Mouse (Mus musculus): ENCODE results near the gene Aprt. TPM values are rescaled to one million over a fixed set of nuclear protein-coding genes. Genes with fewer than 3 reads are reported as not detected.

Aprt gene
- total RNA-seq, 2 experiments from 2014 or later = 91.6 to 94.0 TPM

DNA sequence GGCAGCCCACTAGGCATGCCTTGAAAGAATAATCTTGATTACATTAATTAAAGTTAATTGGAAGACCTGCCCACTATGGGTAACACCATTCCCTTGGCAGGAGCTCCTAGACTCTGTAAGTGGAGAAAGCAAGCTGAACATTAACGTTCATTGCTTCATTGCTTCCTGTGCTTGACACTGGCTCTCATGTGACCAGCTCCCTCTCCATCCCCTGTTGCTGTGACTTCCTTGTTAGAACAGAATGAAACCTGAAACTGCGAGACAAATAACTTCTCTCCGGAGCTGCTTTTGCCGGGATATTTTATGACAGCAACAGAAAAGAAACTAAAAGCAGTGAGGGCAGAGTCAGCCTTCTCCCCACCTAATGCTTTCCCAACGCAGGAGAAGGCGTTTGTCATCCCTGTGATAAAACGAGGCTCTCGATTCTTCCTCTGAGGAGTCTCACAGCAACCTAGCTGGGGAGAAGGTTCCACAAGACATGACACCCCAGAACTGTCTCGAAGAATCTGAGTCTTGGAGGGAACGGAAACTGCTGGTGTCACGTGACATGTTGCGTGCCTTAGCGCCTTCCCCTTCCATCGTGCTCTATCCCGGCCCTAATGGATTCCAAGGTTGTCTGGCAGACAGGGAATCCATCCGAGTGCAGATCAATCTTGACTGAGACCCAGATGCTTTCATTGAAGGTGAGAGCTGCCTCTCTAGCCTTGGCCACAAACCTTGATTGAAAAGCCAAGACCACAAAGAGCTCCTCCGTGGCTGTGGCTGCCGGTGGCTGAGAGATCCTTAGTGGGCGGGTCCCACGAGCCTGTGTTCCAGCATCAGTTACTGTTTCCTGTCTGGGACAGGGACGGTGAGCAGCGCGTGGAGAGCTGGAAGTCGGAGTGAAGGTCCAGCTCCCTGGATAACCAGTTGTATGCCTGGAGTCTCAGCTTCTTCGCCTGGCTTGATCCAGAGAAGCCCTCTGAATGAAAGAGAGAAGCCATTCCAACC is 12.1 kb downstream of the Aprt start:
- DNase-seq (ENCODE audit: low spot score in 2 of 2) = no peak

DNA sequence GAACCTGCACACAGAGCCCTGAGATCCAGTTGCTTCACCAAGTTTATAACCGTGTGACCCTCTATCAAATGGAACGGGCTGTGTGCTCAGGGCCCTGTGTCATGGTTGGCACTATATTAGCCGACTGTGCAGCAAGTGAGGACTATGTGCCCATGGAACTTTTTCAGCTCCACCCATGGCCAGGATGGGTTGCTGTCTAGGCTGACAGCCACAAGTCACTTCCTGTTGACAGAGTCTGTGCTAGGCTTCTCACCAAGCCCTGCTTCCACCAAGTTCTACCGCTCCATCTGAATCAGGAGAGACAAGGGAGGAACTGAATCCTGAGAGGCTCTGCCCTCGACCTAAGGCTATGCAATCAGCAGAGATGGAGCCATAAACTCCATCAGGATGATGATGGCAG is 15.5 kb downstream of the Aprt start:
- no peak for DNase-seq (ENCODE audit: low spot score in 2 of 2)

DNA sequence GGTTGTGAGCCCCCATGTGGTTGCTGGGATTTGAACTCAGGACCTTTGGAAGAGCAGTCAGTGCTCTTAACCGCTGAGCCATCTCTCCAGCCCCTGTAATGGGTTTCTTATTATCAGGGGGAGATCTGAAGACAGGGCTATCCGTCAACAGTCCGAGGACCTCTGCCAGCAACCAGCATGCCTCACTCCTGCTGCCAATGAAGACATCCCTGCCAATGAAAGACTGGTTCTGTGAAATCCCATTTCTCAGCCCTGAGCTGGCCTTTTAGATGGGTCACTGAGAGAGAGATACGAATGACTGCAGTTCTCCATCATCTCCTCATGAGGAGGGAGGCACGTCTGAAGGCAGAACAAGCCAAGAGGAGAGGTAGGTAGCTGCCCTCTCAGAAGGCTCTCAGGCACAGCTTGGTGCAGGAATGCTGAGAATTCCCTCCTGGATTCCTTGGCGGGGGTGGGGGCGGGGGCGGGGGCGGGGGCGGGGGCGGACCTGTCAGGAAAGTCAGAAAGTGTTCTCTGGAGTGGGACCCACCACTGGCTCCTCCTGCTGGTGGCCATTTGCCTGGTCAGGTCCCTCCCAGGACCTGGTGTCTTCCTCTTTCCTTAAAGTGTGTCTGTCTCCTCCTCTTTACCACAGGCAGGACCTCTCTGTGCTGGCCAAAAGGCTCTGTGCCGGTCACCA is 17.9 kb downstream of the Aprt start:
- no peak for DNase-seq (ENCODE audit: low spot score in 2 of 2)

DNA sequence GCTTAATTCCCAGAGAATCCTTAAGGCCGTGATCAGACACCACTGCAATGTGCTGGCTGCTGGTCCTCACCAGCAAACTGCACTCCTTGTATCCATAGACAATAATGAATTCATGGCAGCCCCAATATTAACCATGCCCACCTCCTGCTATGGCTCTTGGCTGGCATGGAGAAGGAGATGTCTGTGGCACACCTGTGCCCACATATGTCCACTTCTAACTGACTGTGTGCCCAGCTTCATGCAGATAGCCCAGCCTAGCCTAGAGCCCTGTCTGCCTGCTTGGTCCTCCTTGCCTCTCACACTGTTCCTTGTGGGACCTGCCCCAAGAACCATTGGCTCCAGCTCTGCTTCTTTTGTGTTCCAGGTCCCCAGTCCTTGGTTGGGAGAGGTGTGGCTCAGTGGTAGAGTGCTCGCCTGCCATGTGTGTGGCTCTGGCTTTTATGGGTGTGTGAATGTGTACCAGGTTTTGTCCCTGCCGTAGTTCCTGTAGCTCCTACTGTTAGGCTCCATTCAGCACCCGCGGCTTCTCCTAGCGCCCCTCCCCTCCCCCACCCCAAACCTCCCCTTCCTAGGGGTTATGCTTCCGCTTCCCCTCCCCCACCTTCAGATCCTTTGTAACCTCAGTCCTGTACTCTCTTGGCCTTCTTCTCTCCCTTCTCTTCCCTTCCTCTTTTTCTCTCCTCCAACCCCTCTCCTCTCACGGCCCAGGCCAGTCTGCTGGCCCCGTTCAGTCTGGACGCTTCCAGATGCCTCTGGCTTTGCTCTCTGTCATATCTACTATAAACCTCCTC is 19.3 kb downstream of the Aprt start:
- no peak for DNase-seq (ENCODE audit: low spot score in 2 of 2)

DNA sequence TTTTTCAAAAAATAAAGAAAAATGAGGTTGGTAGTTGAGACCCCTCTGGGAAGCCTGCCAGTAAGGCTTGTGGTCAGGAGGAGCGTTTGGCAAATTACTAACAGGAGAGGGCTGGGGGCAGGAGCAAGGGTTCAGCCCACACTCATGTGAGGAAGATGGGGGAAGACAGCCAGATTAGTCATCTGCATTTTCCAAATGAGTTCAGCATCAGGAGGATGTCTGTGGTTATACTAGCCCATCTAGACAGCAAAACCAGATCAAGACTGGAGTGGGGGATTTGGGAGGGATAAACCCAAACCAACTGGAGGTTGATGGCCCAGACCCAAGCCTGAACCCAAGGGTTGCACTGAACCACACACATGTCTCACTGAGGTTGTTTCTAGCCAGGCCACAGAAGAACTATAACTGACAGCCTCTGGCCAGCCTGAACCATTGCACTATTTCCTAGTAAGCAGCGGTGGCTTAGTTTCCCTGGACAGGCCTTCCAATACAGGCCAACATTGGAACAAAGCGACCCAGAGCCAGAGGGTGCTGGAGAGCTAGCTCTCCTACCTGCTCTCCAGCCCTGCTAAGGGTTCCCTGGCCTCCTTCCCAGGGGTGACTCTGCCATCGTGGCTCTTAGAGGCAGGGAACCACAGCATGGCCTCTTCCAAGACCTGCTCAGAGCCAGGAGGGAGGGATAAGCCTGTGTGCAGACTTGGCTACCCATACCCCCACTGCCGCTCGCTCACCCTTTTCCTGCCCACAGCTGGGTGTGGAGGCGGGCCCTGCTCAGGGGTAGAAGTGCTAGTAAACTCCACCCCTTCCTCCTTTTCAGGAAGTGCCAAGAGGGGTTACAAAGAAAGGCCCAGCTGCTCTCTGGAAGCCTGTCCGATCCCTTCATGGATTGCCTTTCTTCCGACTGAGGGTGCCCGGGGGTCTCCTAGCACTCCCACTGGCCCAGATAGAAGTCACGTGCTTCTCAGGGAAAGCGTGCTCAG is 20.4 kb downstream of the Aprt start:
- no peak for DNase-seq (ENCODE audit: low spot score in 2 of 2)

DNA sequence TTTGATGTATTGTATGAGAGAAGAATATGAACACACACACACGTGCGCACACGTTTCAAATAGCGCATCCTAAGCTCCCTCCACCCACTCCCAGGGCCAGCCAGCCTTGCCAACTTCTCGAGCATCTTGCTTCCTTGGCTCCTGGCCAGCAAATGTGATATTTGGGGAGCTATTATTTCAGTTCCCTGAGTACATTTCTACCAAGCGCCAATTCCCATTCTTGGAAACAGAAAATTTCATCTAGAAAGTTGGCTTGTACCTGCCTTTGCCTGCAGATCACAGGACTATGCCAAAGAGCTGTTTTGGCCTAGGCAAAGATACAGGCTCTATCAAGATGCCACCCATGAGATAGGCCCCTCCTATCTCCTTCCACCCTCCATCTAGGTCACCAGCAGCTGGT is 21.9 kb downstream of the Aprt start:
- peak in 1 of 2 experiments; percentile 67 for DNase-seq (ENCODE audit: low spot score in 2 of 2)

DNA sequence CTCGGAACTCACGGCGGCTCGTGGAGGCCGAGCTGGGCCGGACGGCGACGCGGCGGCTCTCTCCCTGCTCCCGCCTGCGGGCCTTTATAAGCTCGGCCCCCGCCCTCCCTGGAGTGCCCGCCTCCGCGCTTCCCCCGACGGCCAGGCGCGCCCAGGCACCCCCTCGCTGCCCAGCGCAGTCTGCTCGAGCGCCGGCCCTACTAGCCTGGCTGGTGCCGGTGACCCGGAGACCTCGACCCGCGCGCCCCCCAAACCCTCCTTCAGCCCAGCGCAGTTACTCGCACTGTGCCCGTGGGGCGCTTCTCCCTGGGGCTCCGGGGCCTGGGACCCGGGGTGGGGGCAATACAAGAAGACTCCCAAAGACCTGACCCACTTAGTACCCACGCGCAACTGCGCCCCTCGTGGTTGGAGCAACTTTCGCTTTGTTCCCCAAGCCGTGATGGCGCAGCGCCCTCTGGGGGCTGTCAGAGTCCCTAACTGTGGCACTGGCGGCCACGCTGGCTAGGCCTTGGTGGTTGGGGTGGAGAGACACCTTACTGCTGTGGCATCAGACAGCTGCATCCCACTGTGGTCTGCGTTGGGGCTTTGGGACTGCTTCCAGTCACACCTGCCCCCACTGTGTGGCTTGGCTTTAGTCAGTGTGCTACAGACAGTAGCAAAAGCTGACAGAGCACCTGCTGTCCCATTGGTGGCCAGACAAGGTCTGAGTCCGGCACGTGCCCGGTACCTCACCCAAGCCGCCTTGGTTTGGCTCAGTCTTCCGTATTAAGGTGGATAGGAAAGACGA is 25.3 kb downstream of the Aprt start, which contains the start of gene Piezo1:
TSS of gene Piezo1 (minus strand) at position 65 of the 787 bp plus-strand sequence.
- peak; percentile 89 for DNase-seq (ENCODE audit: low spot score in 2 of 2)

DNA sequence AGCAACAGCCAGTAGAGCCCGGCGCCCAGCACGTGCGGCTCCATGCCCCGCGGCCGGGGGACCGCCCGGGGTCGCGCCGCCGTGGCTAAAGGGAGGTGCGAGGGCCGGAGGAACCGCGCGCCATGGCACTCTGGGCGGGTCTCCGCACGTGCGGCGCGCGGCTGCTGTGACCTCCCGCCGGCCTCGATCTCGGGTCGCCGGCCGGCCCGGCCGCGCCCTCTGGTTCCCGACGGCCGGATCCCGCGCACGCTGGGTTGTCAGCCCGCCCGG is 25.8 kb downstream of the Aprt start:
- no peak for DNase-seq (ENCODE audit: low spot score in 2 of 2)

DNA sequence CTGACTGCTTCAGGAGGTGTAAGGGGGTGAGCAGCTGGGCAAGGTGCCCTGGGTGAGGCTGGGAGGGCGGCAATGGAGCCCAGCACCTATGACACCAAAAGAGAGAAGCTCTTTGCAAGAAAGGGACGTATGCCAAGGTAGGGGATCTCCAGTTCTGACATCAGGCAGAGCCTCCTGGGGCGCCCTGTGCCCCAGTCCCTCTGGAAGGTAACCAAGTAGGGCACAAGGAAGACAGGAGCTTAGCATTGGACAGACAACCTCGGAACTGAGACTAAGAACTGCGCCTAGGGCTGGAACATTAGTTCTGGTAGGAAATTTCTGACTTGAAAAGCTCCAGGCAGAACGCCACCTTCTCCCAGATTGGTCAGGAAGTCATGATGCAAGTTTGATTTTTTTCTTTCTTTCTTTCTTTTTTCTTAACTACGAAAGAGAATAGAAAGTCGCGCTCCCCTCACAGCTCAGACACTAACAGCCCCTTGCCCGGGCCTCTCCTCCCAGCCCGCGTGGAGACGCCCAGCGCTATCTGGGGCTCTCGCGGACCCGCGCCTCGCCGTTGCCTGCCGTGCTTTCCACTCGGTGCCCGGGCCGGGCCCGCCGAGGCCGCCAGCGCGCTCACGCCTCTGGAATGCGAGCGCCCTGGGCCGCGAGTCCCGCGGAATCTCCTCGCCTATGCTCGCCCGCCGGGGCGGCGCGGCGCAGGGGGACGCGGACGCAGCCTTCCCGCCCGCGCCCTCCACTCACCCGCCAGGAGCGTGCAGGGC is 26.3 kb downstream of the Aprt start:
- DNase-seq (ENCODE audit: low spot score in 2 of 2) = peak in 1 of 2 experiments; percentile 42

DNA sequence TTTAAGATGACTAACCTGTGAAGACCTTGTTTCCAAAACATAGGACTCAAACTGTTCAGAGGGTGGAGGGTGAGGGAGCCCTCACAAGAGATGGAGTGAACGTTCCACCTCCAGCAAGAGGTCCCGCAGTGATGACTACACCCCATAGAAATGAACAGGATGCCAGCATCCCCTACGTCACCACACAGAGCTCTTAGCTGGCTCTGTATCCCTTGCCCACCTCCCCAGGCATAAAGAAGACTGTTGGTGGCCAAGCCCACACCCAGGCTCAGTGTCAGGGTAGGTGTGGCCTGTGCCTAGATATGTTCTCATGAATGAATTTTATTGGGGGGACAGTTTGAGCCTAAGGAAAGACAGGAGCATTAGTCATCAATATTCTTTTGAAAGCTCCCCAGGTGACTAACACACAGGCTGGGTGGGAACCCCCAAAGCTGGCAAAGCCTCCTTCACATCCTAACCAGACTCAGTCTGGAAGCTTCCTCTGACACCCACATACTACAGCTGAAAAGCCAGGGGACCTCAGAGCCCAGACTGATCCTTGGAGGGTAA is 27.7 kb downstream of the Aprt start:
- no peak for DNase-seq (ENCODE audit: low spot score in 2 of 2)

DNA sequence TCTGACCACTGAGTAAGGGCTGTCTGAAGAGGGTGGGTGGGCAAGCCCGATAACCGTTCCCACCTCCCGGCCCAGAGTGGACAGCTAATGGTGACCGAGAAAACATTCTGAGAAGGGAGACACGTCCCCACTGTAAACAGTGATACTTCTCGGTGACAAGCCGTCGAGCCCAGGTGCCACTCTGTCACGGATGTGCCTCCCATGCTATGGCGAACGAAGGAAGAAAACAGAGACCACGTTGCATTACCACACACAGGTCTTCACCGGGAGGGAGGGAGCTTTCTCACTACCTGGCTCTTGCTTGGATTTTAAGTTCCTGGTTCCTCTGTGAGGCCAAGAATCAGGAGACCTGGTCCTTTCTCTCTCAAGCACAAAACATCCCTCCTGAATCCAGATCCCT is 28.4 kb downstream of the Aprt start:
- DNase-seq (ENCODE audit: low spot score in 2 of 2) = no peak

DNA sequence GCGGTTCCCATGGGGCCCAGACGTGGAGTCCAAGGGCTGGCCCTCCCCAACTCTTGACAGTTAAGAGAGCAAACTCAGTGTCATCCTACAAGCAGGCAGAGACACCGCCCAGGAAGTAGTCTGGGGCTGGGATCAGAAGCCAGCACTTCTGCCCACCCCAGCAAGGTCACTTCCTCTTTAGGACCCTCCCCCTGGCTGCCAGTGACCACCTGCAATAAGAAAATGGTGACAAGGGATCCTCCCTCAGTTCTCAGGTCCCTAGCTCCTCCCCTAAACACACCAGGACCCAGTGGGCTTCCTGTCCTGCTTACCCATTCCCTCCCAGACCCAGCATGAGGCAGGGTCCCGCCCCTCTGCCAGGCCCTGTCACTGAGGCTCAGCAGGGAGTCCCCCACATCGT is 28.9 kb downstream of the Aprt start:
- DNase-seq (ENCODE audit: low spot score in 2 of 2) = no peak

DNA sequence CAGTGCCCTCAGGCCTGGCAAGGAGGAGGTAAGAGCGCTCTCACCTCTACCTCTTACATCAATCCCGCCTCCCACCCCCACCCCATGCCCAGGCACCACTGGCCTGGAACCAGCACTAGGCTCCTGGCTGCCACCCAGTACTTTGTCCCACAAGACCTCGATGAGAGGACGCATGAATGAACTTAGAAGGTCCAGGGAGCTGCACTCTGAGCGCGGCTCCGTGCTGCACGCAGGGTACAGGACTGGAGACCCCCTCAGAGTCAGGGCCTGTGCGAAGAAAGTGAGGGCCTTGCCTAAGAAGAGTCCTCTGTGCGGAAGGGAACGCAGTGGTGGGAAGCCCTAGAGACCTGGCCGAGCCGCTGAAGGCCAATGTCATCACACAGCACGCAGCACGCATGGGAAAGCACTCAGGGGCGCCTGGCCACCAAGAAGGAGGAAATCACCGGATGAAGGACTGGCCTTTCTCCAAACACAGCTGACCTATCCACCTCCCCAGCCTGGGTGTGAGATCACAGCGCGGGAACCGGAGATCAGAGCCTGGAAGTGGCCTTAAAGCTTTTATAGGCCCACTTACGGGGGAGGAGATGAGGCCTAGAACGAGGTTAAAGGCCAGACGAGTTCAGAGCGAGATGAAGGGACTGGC is 29.8 kb downstream of the Aprt start:
- DNase-seq (ENCODE audit: low spot score in 2 of 2) = peak in 1 of 2 experiments; percentile 16

DNA sequence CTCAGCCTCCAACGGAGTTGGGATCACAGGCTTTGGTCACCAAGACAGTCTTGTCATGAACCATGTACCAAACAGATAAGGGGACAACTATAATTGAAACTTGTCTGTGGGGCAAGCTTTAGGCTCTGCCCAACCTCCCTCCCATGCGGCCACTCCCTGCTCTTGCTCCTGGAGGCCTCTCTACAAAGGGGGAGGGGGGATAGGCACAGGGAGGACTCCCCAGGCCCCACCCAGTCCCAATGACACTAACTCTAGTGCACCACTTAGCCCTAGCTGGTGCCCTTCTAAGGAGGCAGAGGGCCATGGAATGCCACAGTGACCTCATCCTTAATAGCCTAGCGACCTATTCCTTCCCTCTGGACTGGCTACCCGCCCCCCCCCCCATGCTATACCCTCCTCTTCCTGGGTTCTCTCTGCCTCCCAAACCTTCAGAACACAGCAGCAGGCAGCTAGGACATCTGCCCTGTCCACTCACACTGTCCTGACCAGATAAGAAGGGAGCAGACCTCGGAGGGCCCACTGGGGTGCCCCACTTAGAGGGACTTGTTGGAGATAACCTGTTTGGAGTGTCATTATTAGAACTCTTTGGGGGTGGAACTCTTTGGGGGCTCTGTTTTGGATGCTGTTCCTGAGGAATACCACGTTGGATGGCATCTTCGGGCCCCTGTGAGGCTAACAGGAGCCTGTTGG is 30.5 kb downstream of the Aprt start:
- DNase-seq (ENCODE audit: low spot score in 2 of 2) = no peak

DNA sequence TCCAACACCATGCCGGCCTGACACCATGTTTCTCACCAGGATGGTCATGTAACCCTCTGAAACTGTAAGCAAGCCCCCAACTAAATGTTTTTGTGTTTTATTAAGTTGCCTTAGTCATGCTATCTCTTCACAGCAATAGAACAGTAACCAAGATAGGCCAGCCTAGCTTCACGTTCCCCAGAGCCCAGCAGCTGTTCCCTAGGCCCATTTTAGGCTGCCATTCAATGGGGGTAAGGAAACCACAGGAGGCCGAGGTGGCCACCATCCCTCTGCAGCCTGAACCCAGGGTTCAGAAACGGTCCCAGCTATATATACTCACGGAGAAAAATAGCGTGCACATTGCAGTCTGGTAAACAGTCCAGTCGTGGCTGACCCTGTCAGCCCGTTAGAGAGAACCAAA is 32.6 kb downstream of the Aprt start:
- no peak for DNase-seq (ENCODE audit: low spot score in 2 of 2)

DNA sequence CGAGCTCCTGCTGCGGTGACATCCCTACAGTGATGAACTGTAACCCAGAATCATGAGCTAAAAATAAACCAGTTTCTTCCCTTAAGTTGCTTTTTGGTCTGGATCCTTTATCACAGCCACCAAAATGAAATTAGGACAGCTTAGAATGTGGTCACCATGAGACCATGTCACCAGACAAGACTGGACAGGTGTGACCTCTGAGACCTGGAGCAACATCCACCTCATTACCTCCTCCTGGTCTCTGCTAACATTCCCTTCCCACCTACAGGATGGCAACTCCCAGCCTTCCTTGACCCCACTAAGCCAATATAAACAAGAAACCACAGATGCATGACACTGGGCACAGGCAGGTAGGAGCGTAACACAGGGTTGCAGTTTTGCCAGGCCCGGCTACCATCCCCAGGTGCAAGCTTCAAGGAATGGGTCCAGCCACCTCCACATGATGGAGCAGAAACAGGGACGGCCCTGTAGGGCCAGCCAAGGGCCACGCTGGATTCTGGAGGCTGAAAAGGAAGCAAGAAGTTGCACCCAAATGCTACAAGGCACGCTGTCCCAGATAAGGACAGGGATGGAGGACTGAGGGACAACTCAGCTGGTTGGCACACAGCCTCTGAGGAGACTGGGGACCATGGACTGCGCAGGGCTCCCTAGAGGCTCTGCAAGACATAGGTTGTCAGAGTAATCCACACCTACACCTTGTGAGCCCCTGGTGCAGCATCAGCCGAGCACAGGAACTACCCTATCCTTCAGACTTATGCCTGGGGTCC is 38.2 kb downstream of the Aprt start:
- no peak for DNase-seq (ENCODE audit: low spot score in 2 of 2)

DNA sequence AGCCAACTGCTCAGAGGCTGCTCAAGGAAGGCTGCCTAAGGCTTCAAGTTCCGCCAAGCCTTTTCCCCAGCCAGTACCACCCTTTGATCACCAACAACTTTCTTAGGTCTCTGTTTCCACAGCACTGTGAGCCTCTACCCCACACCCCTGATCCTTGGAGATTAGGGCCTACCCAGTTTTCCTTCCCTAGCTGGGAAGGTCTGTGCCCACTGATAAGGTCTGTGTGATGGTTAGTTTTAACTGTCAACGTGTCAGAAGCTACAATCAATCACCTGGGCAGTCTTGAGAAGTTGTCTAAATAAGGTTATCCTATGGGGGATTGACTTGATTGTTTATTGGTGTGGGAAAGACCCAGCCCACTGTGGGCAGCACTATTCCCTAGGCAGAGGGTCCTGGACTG is 38.9 kb downstream of the Aprt start:
- DNase-seq (ENCODE audit: low spot score in 2 of 2) = no peak

Data from layer of hippocampus, postnatal 10 days (tissue).